Mouse (Mus musculus): ENCODE results near the gene Crb2.

DNA sequence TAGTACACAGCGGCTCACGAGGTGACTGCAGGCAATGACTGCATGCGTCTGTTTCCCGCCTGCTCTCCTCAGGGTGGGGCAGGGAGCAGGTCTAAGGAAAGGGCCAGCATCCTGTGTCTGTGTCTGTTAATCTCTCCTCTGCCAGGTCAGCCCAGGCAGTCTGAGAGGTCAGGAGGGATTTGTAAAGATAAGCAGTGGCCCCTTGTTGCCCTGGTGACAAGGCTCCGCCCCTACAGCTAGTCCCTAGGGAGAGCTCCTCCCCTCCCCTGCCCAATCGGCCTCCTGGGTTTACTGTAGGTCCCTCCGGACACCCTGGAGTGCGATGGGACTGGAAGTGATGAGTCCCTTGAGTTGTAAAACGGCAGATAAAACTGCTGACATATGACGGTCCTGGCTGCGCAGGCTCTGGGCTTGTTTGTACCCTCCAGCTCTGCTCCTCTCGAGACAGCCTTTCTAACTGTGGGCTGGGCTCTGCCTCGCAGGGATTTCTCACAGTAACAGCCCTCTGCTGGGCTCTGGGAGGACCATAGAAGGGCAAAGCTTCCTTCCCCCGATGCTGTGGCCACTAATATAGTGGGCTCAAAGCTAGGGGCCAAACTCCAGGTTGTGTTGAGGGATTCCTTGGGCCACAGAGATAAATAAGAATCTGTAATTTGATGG, 4.4 kb downstream of the Crb2 start:
- TF ChIP-seq HCFC1 (IDR thresholded peaks at IDR 0.05; ENCODE audit: borderline replicate concordance, insufficient read depth, low read length) (no peak), CHD2 (IDR thresholded peaks at IDR 0.05; ENCODE audit: low read depth, low read length) (no peak), ZC3H11A (IDR thresholded peaks at IDR 0.05; ENCODE audit: borderline replicate concordance, low read depth, low read length) (no peak), MAFK (IDR thresholded peaks at IDR 0.05; ENCODE audit: insufficient read depth, low read depth, low read length) (no peak)
